Mouse (Mus musculus): ENCODE measurements at regions not wholly inside any gene's neighbourhood (a gene's known extent, or its start where the extent isn't known, plus 50 kb on each side); places are given as distances from the start of the nearest gene placed in this dataset.

GRCm38 (mm10) chr7:68908401-68908834 is 159.4 kb upstream of the Arrdc4 start:
- Histone ChIP-seq H3K27me3 (replicated peaks) (no peaks in the 10 kb centered on the region), H3K27ac (replicated peaks) (no peak overlapping the region), H3K36me3 (no peaks in the 10 kb centered on the region), H3K4me3 (replicated peaks) (no peak overlapping the region), H3K4me2 (no peak overlapping the region), H3K9ac (replicated peaks) (no peak overlapping the region), H3K9me3 (replicated peaks) (no peaks in the 10 kb centered on the region), H3K4me1 (0 out of 2 replicates have a peak, but pooled peaks cover 8% of the 10 kb centered on the region)
- ATAC-seq (ENCODE audit: low FRiP score), result peak; percentile 53
- WGBS, result 7% methylated on average over 1 of the region's 1 CpGs

GRCm38 (mm10) chr7:68907867-68908266 is 158.8 kb upstream of the Arrdc4 start:
- no peaks in the 10 kb centered on the region for H3K27me3 ChIP-seq (replicated peaks)
- H3K4me3 ChIP-seq (replicated peaks), result no peak overlapping the region
- 0 out of 2 replicates have a peak, but pooled peaks cover 8% of the 10 kb centered on the region for H3K4me1 ChIP-seq
- H3K9me3 ChIP-seq (replicated peaks), result no peaks in the 10 kb centered on the region
- H3K27ac ChIP-seq (replicated peaks), result no peak overlapping the region
- ATAC-seq (ENCODE audit: low FRiP score), result peak; percentile 57; the same call in 1 of the 2 replicates
- H3K4me2 ChIP-seq, result no peak overlapping the region
- no peaks in the 10 kb centered on the region for H3K36me3 ChIP-seq
- H3K9ac ChIP-seq (replicated peaks), result no peak overlapping the region
- WGBS, result 57% methylated on average over 7 of the region's 7 CpGs

GRCm38 (mm10) chr7:68906771-68907395 is 157.8 kb upstream of the Arrdc4 start:
- no peak for ATAC-seq (ENCODE audit: low FRiP score)
- Histone ChIP-seq H3K4me1 (0 out of 2 replicates have a peak, but pooled peaks cover 8% of the 10 kb centered on the region), H3K27me3 (replicated peaks) (no peaks in the 10 kb centered on the region), H3K27ac (replicated peaks) (no peak overlapping the region), H3K36me3 (no peaks in the 10 kb centered on the region), H3K9me3 (replicated peaks) (no peaks in the 10 kb centered on the region), H3K9ac (replicated peaks) (no peak overlapping the region), H3K4me3 (replicated peaks) (no peak overlapping the region), H3K4me2 (0 out of 2 replicates have a peak overlapping the region, but pooled peaks have one; percentile 6)
- 39% methylated on average over 8 of the region's 8 CpGs for WGBS

DNA sequence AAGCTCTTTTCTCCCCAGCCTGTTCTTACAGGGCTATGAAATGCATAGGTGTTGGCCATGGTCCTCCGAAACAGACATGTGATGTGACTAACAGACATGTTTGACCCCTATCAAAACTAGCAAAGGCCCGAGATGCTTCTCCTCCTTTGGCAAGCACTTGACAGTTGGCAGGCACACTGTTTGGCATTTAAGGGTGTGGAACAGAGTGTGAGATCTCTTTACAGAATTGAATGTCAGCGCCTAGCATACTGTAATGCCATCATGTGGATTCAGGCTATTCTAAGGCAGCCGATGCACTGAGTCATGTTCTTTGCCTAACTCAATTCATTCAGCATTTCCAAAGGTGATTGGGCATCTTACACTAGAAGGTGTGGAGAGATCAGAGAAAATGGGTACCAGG is 156.8 kb upstream of the Arrdc4 start:
- 0 out of 2 replicates have a peak, but pooled peaks cover 8% of the 10 kb centered on the region for H3K4me1 ChIP-seq
- no peak for ATAC-seq (ENCODE audit: low FRiP score)
- H3K27me3 ChIP-seq (replicated peaks), result no peaks in the 10 kb centered on the region
- H3K4me2 ChIP-seq, result no peak overlapping the region
- 87% methylated on average over 4 of the region's 4 CpGs for WGBS
- H3K4me3 ChIP-seq (replicated peaks), result no peak overlapping the region
- no peaks in the 10 kb centered on the region for H3K9me3 ChIP-seq (replicated peaks)
- H3K36me3 ChIP-seq, result no peaks in the 10 kb centered on the region
- H3K27ac ChIP-seq (replicated peaks), result no peak overlapping the region
- H3K9ac ChIP-seq (replicated peaks), result no peak overlapping the region

GRCm38 (mm10) chr7:68886173-68886572 is 137.1 kb upstream of the Arrdc4 start:
- Histone ChIP-seq H3K9ac (replicated peaks) (no peak overlapping the region), H3K9me3 (replicated peaks) (no peaks in the 10 kb centered on the region), H3K4me1 (no peaks in the 10 kb centered on the region), H3K27me3 (replicated peaks) (no peaks in the 10 kb centered on the region), H3K36me3 (no peaks in the 10 kb centered on the region), H3K27ac (replicated peaks) (no peak overlapping the region), H3K4me3 (replicated peaks) (no peak overlapping the region), H3K4me2 (no peak overlapping the region)
- no peak for ATAC-seq (ENCODE audit: low FRiP score)

DNA sequence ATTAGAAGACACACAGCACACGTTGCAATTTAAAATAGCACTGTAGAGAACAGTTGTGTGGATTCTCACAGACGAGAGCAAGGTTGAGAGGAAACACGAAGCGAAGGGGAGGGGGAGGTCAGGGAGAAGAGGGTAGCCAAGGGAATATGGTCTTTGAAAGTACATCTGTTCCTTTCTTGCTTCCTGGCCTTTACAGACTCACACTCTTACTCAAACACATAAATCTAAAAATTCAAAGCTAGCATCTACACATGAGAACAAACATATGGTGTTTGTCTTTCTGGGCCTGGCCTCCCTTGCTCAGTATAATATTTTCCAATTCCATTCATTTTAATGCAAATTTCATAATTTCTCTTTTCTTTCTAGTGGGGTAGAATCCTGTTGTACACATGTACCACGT is 124.0 kb upstream of the Arrdc4 start:
- Histone ChIP-seq H3K36me3 (no peaks in the 10 kb centered on the region), H3K27ac (replicated peaks) (no peak overlapping the region), H3K9ac (replicated peaks) (no peak overlapping the region), H3K9me3 (replicated peaks) (no peaks in the 10 kb centered on the region), H3K4me3 (replicated peaks) (no peak overlapping the region), H3K4me2 (no peak overlapping the region), H3K4me1 (no peaks in the 10 kb centered on the region), H3K27me3 (replicated peaks) (no peaks in the 10 kb centered on the region)
- ATAC-seq (ENCODE audit: low FRiP score), result no peak
- 63% methylated on average over 5 of the region's 5 CpGs for WGBS

DNA sequence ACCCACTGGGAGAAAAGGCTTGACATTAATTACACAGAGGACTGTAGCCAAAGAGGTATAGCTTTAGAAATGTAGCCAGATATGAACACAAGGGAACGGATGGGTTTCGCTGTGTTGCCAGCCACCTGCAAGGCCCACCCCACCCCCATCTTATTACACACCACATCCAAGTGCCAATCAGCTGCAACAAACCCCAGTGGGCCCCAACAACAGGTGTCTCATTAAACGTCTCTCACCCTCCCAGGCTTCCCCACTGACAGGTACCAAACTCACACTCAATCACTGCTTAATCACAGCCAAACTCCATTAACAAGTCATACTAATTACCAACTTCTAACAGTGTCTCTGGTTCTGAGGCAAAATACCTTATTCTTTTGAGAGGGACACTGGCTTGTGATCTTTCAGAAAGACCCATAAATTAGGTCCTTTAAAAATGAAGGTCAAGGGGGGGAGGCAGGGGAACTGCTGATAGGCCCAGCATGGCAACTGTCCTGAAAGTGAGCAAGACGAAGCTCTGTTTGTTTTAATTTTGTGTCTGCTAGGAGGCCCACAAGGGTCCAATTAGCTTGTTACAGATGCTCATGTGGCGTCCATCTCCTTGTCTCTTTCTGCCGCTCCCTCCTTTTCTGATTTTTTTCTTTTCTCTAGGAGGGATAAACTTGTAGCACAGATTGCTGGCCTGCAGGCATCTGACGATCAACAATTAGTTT is 115.4 kb upstream of the Arrdc4 start:
- H3K9ac ChIP-seq (replicated peaks), result no peak overlapping the region
- no peaks in the 10 kb centered on the region for H3K27me3 ChIP-seq (replicated peaks)
- ATAC-seq (ENCODE audit: low FRiP score), result no peak
- no peak overlapping the region for H3K4me3 ChIP-seq (replicated peaks)
- no peak overlapping the region for H3K4me2 ChIP-seq
- no peaks in the 10 kb centered on the region for H3K36me3 ChIP-seq
- no peaks in the 10 kb centered on the region for H3K9me3 ChIP-seq (replicated peaks)
- no peak overlapping the region for H3K27ac ChIP-seq (replicated peaks)
- H3K4me1 ChIP-seq, result no peaks in the 10 kb centered on the region
- 36% methylated on average over 7 of the region's 7 CpGs for WGBS

- 55% methylated on average over 2 of the region's 2 CpGs for WGBS
- no peaks in the 10 kb centered on the region for H3K27me3 ChIP-seq (replicated peaks)
- H3K4me1 ChIP-seq, result no peaks in the 10 kb centered on the region
- no peak for ATAC-seq (ENCODE audit: low FRiP score)
- no peaks in the 10 kb centered on the region for H3K9me3 ChIP-seq (replicated peaks)
- no peak overlapping the region for H3K4me3 ChIP-seq (replicated peaks)
- no peak overlapping the region for H3K27ac ChIP-seq (replicated peaks)
- H3K36me3 ChIP-seq, result no peaks in the 10 kb centered on the region
- H3K9ac ChIP-seq (replicated peaks), result no peak overlapping the region
- H3K4me2 ChIP-seq, result no peak overlapping the region
Measured at GRCm38 (mm10) chr7:68858471-68859210, 109.6 kb upstream of the Arrdc4 start.

- no peak overlapping the region for H3K27ac ChIP-seq (replicated peaks)
- no peak overlapping the region for H3K4me3 ChIP-seq (replicated peaks)
- H3K4me1 ChIP-seq, result no peaks in the 10 kb centered on the region
- no peak for ATAC-seq (ENCODE audit: low FRiP score)
- H3K4me2 ChIP-seq, result no peak overlapping the region
- no peak overlapping the region for H3K9ac ChIP-seq (replicated peaks)
- WGBS, result 63% methylated on average over 3 of the region's 3 CpGs
- no peaks in the 10 kb centered on the region for H3K9me3 ChIP-seq (replicated peaks)
- no peaks in the 10 kb centered on the region for H3K36me3 ChIP-seq
- H3K27me3 ChIP-seq (replicated peaks), result no peaks in the 10 kb centered on the region
Measured at GRCm38 (mm10) chr7:68851981-68852575, 103.0 kb upstream of the Arrdc4 start.

- Histone ChIP-seq H3K9ac (replicated peaks) (no peak overlapping the region), H3K4me2 (no peak overlapping the region), H3K27ac (replicated peaks) (no peak overlapping the region), H3K4me1 (no peaks in the 10 kb centered on the region), H3K4me3 (replicated peaks) (no peak overlapping the region), H3K36me3 (no peaks in the 10 kb centered on the region), H3K9me3 (replicated peaks) (no peaks in the 10 kb centered on the region), H3K27me3 (replicated peaks) (no peaks in the 10 kb centered on the region)
- no peak for ATAC-seq (ENCODE audit: low FRiP score)
- WGBS, result 78% methylated on average over 7 of the region's 7 CpGs
Measured at GRCm38 (mm10) chr7:68844606-68845005, 95.6 kb upstream of the Arrdc4 start.

GRCm38 (mm10) chr7:68843374-68843773 is 94.3 kb upstream of the Arrdc4 start:
- ATAC-seq (ENCODE audit: low FRiP score), result no peak

More at GRCm38 (mm10) chr7:68843374-68843773, 94.3 kb upstream of the Arrdc4 start:
- no peak overlapping the region for H3K4me3 ChIP-seq (replicated peaks)
- no peak overlapping the region for H3K4me2 ChIP-seq
- no peaks in the 10 kb centered on the region for H3K27me3 ChIP-seq (replicated peaks)
- no peaks in the 10 kb centered on the region for H3K9me3 ChIP-seq (replicated peaks)
- no peak overlapping the region for H3K27ac ChIP-seq (replicated peaks)
- H3K9ac ChIP-seq (replicated peaks), result no peak overlapping the region
- H3K4me1 ChIP-seq, result no peaks in the 10 kb centered on the region
- H3K36me3 ChIP-seq, result no peaks in the 10 kb centered on the region
- 57% methylated on average over 4 of the region's 4 CpGs for WGBS

Data from neural tube, embryonic 15.5 days (tissue).